Mouse (Mus musculus): ENCODE data around the gene Nrm. TPM values are rescaled to one million over a fixed set of nuclear protein-coding genes. Genes with fewer than 3 reads are reported as not detected.

The Nrm gene
- 1 to 10 TPM; 2.1 to 4.1 TPM for total RNA-seq (2021)
- long read RNA-seq, experiment 1, partial matches to known transcripts: 0 of 1 reads
- long read RNA-seq, experiment 1, other reads (novel, unspliced or antisense): 0 of 1 reads
- long read RNA-seq, experiment 2, partial matches to known transcripts: 0 of 1 reads
- long read RNA-seq, experiment 2, other reads (novel, unspliced or antisense): 0 of 1 reads

- Histone ChIP-seq H3K27ac (peak within 1 kb of the TSS; percentile 51), H3K4me3 (peak within 1 kb of the TSS; percentile 97)
- peak; percentile 85 to 89 for DNase-seq (ENCODE audit: extremely low spot score in 1 of 2, low spot score in 2 of 2)
- peak; percentile 33 for TF ChIP-seq CTCF (IDR thresholded peaks at IDR 0.05)
- intact Hi-C loops (cut with DNase I): loop anchor here (2.0 kb wide), 1 partner anchor 21 kb away; the partner anchor contains the start of gene Mdc1
These were observed at the start of gene Nrm for GRCm38 (mm10) chr17:35861198-35861857. Gene Nrm, plus strand, starts transcription at chr17:35861318.

- intact Hi-C loops (cut with DNase I): no loop called here
- H3K27ac ChIP-seq: peak overlapping the region; percentile 70; the same call in 1 of the 2 replicates
- no peak for TF ChIP-seq CTCF (IDR thresholded peaks at IDR 0.05)
- no peak for DNase-seq (ENCODE audit: extremely low spot score in 1 of 2, low spot score in 2 of 2)
- no peak overlapping the region for H3K4me3 ChIP-seq
These were observed 48.8 kb upstream of the Nrm start for GRCm38 (mm10) chr17:35812307-35812706.

GRCm38 (mm10) chr17:35812736-35813135, 48.4 kb upstream of the Nrm start:
- H3K27ac ChIP-seq: peak overlapping the region; percentile 70
- intact Hi-C loops (cut with DNase I): no loop called here
- no peak overlapping the region for H3K4me3 ChIP-seq
- no peak for TF ChIP-seq CTCF (IDR thresholded peaks at IDR 0.05)
- DNase-seq (ENCODE audit: extremely low spot score in 1 of 2, low spot score in 2 of 2): no peak

- no peak for TF ChIP-seq CTCF (IDR thresholded peaks at IDR 0.05)
- intact Hi-C loops (cut with DNase I): no loop called here
- DNase-seq (ENCODE audit: extremely low spot score in 1 of 2, low spot score in 2 of 2): peak in 1 of 2 experiments; percentile 61
- Histone ChIP-seq H3K4me3 (no peak overlapping the region), H3K27ac (peak overlapping the region; percentile 70)
These were observed 47.9 kb upstream of the Nrm start for GRCm38 (mm10) chr17:35813245-35813647.

- Histone ChIP-seq H3K4me3 (no peak overlapping the region), H3K27ac (peak overlapping the region; percentile 70)
- TF ChIP-seq CTCF (IDR thresholded peaks at IDR 0.05): no peak
- no peak for DNase-seq (ENCODE audit: extremely low spot score in 1 of 2, low spot score in 2 of 2)
- intact Hi-C loops (cut with DNase I): no loop called here
These were observed 47.5 kb upstream of the Nrm start for GRCm38 (mm10) chr17:35813653-35814052.

GRCm38 (mm10) chr17:35814678-35815077, 46.4 kb upstream of the Nrm start:
- DNase-seq (ENCODE audit: extremely low spot score in 1 of 2, low spot score in 2 of 2): no peak
- Histone ChIP-seq H3K27ac (no peak overlapping the region), H3K4me3 (no peak overlapping the region)
- no peak for TF ChIP-seq CTCF (IDR thresholded peaks at IDR 0.05)
- intact Hi-C loops (cut with DNase I): no loop called here

- TF ChIP-seq CTCF (IDR thresholded peaks at IDR 0.05): no peak
- intact Hi-C loops (cut with DNase I): no loop called here
- Histone ChIP-seq H3K27ac (no peak overlapping the region), H3K4me3 (no peak overlapping the region)
- DNase-seq (ENCODE audit: extremely low spot score in 1 of 2, low spot score in 2 of 2): no peak
These were observed 45.3 kb upstream of the Nrm start for GRCm38 (mm10) chr17:35815836-35816235.

GRCm38 (mm10) chr17:35816686-35817085, 44.4 kb upstream of the Nrm start:
- no peak for TF ChIP-seq CTCF (IDR thresholded peaks at IDR 0.05)
- H3K27ac ChIP-seq: no peak overlapping the region
- H3K4me3 ChIP-seq: no peak overlapping the region
- DNase-seq (ENCODE audit: extremely low spot score in 1 of 2, low spot score in 2 of 2): no peak
- intact Hi-C loops (cut with DNase I): no loop called here

GRCm38 (mm10) chr17:35817226-35817625, 43.9 kb upstream of the Nrm start:
- intact Hi-C loops (cut with DNase I): no loop called here
- no peak overlapping the region for H3K4me3 ChIP-seq
- no peak for TF ChIP-seq CTCF (IDR thresholded peaks at IDR 0.05)
- no peak overlapping the region for H3K27ac ChIP-seq
- DNase-seq (ENCODE audit: extremely low spot score in 1 of 2, low spot score in 2 of 2): no peak

- no peak overlapping the region for H3K27ac ChIP-seq
- no peak overlapping the region for H3K4me3 ChIP-seq
- no peak for TF ChIP-seq CTCF (IDR thresholded peaks at IDR 0.05)
- no peak for DNase-seq (ENCODE audit: extremely low spot score in 1 of 2, low spot score in 2 of 2)
- intact Hi-C loops (cut with DNase I): loop anchor here (2.0 kb wide), 1 partner anchor 43 kb away; no protein-coding TSS in a partner anchor
These were observed 41.0 kb upstream of the Nrm start for GRCm38 (mm10) chr17:35820111-35820510.

GRCm38 (mm10) chr17:35821439-35822430, 39.4 kb upstream of the Nrm start, which contains the start of gene Ier3:
Gene Ier3, plus strand, starts transcription at chr17:35821684.
- intact Hi-C loops (cut with DNase I): loop anchor here (1.0 to 2.0 kb wide), 2 partner anchors 45 to 82 kb away; no protein-coding TSS in a partner anchor
- TF ChIP-seq CTCF (IDR thresholded peaks at IDR 0.05): no peak
- peak; percentile 68 to 70 for DNase-seq (ENCODE audit: extremely low spot score in 1 of 2, low spot score in 2 of 2)
- peak within 1 kb of the TSS; percentile 63 for H3K27ac ChIP-seq
- peak within 1 kb of the TSS; percentile 87 for H3K4me3 ChIP-seq

Data from left cerebral cortex, adult 2 months (tissue).